Mouse (Mus musculus) liver, embryonic 11.5 days (tissue): ENCODE data around the gene Tnc. TPM values are rescaled to one million over a fixed set of nuclear protein-coding genes. Genes with fewer than 3 reads are reported as not detected.

Experiments used
- ATAC-seq: fragments of 200-750 bp; cut with Nextera tagmentation; replicated peaks from 2 replicates; pipeline ENCODE4 v1.8.0; 2017; ENCODE audit warnings: moderate number of reproducible peaks, mild to moderate bottlenecking, moderate TSS enrichment, moderate library complexity; ENCODE audit not compliant: low FRiP score
- DNase-seq: peaks from one replicate; pipeline ENCODE4 v3.0.0-alpha.2; 2017; ENCODE audit warnings: low spot score
- H3K27ac ChIP-seq: fragments of 300-500 bp; sonication (generic); 2 replicates; pipeline ENCODE4 v1.5.1; 2014; ENCODE audit warnings: mild to moderate bottlenecking, low read depth, low read length, control low read depth
- H3K27me3 ChIP-seq: fragments of 300-500 bp; sonication (generic); replicated peaks from 2 replicates; pipeline ENCODE4 v1.6.1; 2014; ENCODE audit warnings: low read length, mixed read lengths; ENCODE audit not compliant: control insufficient read depth, insufficient read depth
- H3K36me3 ChIP-seq: fragments of 300-500 bp; sonication (generic); 2 replicates; pipeline ENCODE4 v1.6.1; 2014; ENCODE audit warnings: mild to moderate bottlenecking, low read length, moderate library complexity, mixed read lengths; ENCODE audit not compliant: control insufficient read depth, insufficient read depth
- H3K4me1 ChIP-seq: fragments of 300-500 bp; sonication (generic); replicated peaks from 2 replicates; pipeline ENCODE4 v1.6.1; 2014; ENCODE audit warnings: low read length, mixed read lengths; ENCODE audit not compliant: control insufficient read depth, insufficient read depth
- H3K4me2 ChIP-seq: fragments of 300-500 bp; sonication (generic); 2 replicates; pipeline ENCODE4 v1.6.1; 2014; ENCODE audit warnings: mild to moderate bottlenecking, control low read depth, moderate library complexity
- H3K4me3 ChIP-seq: fragments of 300-500 bp; sonication (generic); 2 replicates; pipeline ENCODE4 v1.5.1; 2014; ENCODE audit warnings: low read depth, low read length, control low read depth
- H3K9ac ChIP-seq: fragments of 300-500 bp; sonication (generic); 2 replicates; pipeline ENCODE4 v1.6.1; 2014; ENCODE audit warnings: low read depth, low read length, control low read depth
- H3K9me3 ChIP-seq: fragments of 300-500 bp; sonication (generic); 2 replicates; pipeline ENCODE4 v1.6.1; 2016; ENCODE audit warnings: low read length, inconsistent platforms, mixed read lengths; ENCODE audit not compliant: control insufficient read depth
- WGBS: fragments of 180-500 bp; shearing (Covaris S2); extraction: QIAGEN DNeasy Blood & Tissue Kit; methylation state at CpG from one replicate; pipeline ENCODE4 v1.1.7; 2014; 5-methylcytosine and 5-hydroxymethylcytosine counted together
- polyA plus RNA-seq: library from polyadenylated mRNA; unstranded; fragments of >200 nt; fragmentation: Nextera tagmentation; extraction: Ambion mirVana; gene quantifications from 2 replicates; pipeline ENCODE4 v1.2.1, GENCODE M21; 2014

Tnc gene
- polyA plus RNA-seq, 1 experiment from 2014 or later: 17.5 TPM

DNA sequence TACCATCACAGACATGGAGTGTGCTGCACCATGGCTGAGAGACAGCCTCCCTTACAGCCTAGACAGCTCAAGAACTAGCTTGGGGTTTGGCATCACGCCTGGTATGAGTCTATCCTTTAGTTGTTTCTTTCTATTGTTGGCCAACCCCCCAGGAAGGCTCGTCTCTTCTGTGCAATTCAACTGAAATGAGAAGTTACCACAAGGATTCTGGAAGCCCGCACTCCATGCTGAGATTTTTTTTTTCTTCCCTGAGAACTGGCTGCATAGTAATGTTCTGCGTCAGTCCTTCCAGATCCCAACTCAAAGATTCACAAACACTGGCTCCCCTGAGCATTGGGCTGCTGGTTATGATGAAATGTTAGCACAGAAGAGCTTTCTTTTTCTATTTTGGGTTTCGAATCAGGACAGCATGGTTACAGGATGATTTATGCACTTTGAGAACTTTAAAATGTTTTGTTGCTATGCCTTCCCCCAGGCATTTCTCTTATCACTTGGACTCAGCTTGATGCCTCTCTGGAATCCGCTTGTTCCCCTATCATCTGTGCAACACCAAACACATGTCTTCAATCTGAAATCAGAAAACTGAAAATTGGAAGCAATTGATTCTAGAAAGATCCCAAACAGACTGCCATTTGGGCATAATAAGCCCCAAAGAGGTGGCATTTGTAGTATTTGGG is 29.7 kb upstream of the Tnc start:
- Histone ChIP-seq H3K36me3 (no peaks in the 10 kb centered on the region), H3K27ac (no peak overlapping the region), H3K4me3 (no peak overlapping the region), H3K4me1 (no peaks in the 10 kb centered on the region), H3K9me3 (no peaks in the 10 kb centered on the region), H3K4me2 (no peak overlapping the region), H3K27me3 (no peaks in the 10 kb centered on the region), H3K9ac (no peak overlapping the region)
- DNase-seq (no peak), ATAC-seq (no peak)
- WGBS: 75% methylated on average over 6 of the region's 6 CpGs

- H3K27ac ChIP-seq: no peak overlapping the region
- ATAC-seq (no peak), DNase-seq (no peak)
- no peak overlapping the region for H3K4me3 ChIP-seq
- H3K9ac ChIP-seq: no peak overlapping the region
- no peaks in the 10 kb centered on the region for H3K27me3 ChIP-seq
- H3K4me1 ChIP-seq: no peaks in the 10 kb centered on the region
- no peaks in the 10 kb centered on the region for H3K36me3 ChIP-seq
- no peaks in the 10 kb centered on the region for H3K9me3 ChIP-seq
- H3K4me2 ChIP-seq: no peak overlapping the region
These were observed 27.9 kb upstream of the Tnc start for GRCm38 (mm10) chr4:64074725-64075124.

- no peaks in the 10 kb centered on the region for H3K27me3 ChIP-seq
- ATAC-seq: no peak
- no peak for DNase-seq
- H3K4me2 ChIP-seq: no peak overlapping the region
- WGBS: 73% methylated on average over 7 of the region's 7 CpGs
- no peaks in the 10 kb centered on the region for H3K9me3 ChIP-seq
- H3K9ac ChIP-seq: no peak overlapping the region
- H3K27ac ChIP-seq: no peak overlapping the region
- H3K4me1 ChIP-seq: no peaks in the 10 kb centered on the region
- H3K36me3 ChIP-seq: no peaks in the 10 kb centered on the region
- no peak overlapping the region for H3K4me3 ChIP-seq
These were observed 20.6 kb upstream of the Tnc start for GRCm38 (mm10) chr4:64067394-64067793.

- Histone ChIP-seq H3K9ac (no peak overlapping the region), H3K4me3 (no peak overlapping the region), H3K36me3 (no peaks in the 10 kb centered on the region), H3K27ac (no peak overlapping the region), H3K27me3 (no peaks in the 10 kb centered on the region), H3K4me2 (no peak overlapping the region), H3K4me1 (no peaks in the 10 kb centered on the region), H3K9me3 (no peaks in the 10 kb centered on the region)
- no peak for DNase-seq
- WGBS: 28% methylated on average over 10 of the region's 10 CpGs
- no peak for ATAC-seq
These were observed 18.5 kb upstream of the Tnc start for GRCm38 (mm10) chr4:64065266-64065665.

GRCm38 (mm10) chr4:64058856-64059231 is 12.0 kb upstream of the Tnc start:
- ATAC-seq (no peak), DNase-seq (no peak)
- Histone ChIP-seq H3K4me1 (no peaks in the 10 kb centered on the region), H3K4me3 (no peak overlapping the region), H3K4me2 (no peak overlapping the region), H3K27me3 (no peaks in the 10 kb centered on the region), H3K36me3 (no peaks in the 10 kb centered on the region), H3K27ac (no peak overlapping the region), H3K9ac (no peak overlapping the region), H3K9me3 (no peaks in the 10 kb centered on the region)
- WGBS: 56% methylated on average over 6 of the region's 6 CpGs

GRCm38 (mm10) chr4:64058048-64058855 is 11.4 kb upstream of the Tnc start:
- WGBS: 26% methylated on average over 12 of the region's 12 CpGs
- DNase-seq (no peak), ATAC-seq (no peak)
- Histone ChIP-seq H3K36me3 (no peaks in the 10 kb centered on the region), H3K9me3 (no peaks in the 10 kb centered on the region), H3K27me3 (no peaks in the 10 kb centered on the region), H3K4me1 (no peaks in the 10 kb centered on the region), H3K27ac (no peak overlapping the region), H3K4me2 (no peak overlapping the region), H3K9ac (no peak overlapping the region), H3K4me3 (no peak overlapping the region)

- 77% methylated on average over 7 of the region's 7 CpGs for WGBS
- H3K4me2 ChIP-seq: no peak overlapping the region
- ATAC-seq: no peak
These were observed 1.4 kb upstream of the Tnc start for GRCm38 (mm10) chr4:64048177-64048576.

GRCm38 (mm10) chr4:64043893-64044292 is 2.9 kb downstream of the Tnc start:
- H3K4me2 ChIP-seq: no peak overlapping the region
- H3K36me3 ChIP-seq: no peaks in the 10 kb centered on the region
- no peaks in the 10 kb centered on the region for H3K9me3 ChIP-seq
- DNase-seq (no peak), ATAC-seq (no peak)
- H3K9ac ChIP-seq: no peak overlapping the region
- WGBS: 68% methylated on average over 4 of the region's 4 CpGs
- H3K27me3 ChIP-seq: peaks cover 18% of the 10 kb centered on the region
- no peaks in the 10 kb centered on the region for H3K4me1 ChIP-seq
- H3K4me3 ChIP-seq: no peak overlapping the region
- H3K27ac ChIP-seq: no peak overlapping the region

More at GRCm38 (mm10) chr4:64048177-64048576, 1.4 kb upstream of the Tnc start:
- H3K9me3 ChIP-seq: no peaks in the 10 kb centered on the region
- no peak for DNase-seq
- H3K4me3 ChIP-seq: no peak overlapping the region
- no peaks in the 10 kb centered on the region for H3K36me3 ChIP-seq
- H3K27me3 ChIP-seq: peaks cover 18% of the 10 kb centered on the region
- no peak overlapping the region for H3K9ac ChIP-seq
- H3K4me1 ChIP-seq: no peaks in the 10 kb centered on the region
- no peak overlapping the region for H3K27ac ChIP-seq

DNA sequence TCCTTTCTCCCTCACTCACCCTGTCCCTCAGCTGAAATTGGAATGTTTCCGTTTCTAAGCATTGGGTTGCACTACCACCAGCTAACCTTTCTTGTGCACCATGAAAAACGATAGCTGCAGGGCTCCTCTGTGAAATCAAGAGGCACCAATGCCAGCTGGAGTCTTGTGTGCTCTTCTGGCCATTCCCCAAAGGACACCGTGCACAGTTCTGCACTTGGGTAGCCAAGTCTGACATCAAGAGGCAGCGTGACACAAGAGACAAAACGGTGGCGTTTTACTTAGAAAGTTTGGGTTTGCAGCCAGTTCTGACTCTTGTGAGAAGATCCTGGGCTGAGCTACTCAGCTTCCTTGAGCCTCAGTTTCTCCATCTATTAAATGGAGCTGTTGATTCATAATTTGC is 3.4 kb downstream of the Tnc start:
- Histone ChIP-seq H3K27me3 (peaks cover 18% of the 10 kb centered on the region), H3K9ac (no peak overlapping the region), H3K36me3 (no peaks in the 10 kb centered on the region), H3K9me3 (no peaks in the 10 kb centered on the region), H3K4me3 (no peak overlapping the region), H3K4me2 (no peak overlapping the region), H3K27ac (no peak overlapping the region), H3K4me1 (no peaks in the 10 kb centered on the region)
- WGBS: 79% methylated on average over 6 of the region's 6 CpGs
- DNase-seq (no peak), ATAC-seq (no peak)
